Mouse (Mus musculus): Measurements from ENCODE around the gene Wdtc1. TPM values are rescaled to one million over a fixed set of nuclear protein-coding genes. Genes with fewer than 3 reads are reported as not detected.

Wdtc1 gene
- polyA plus RNA-seq, 1 experiment from 2014 or later: 24.2 TPM

GRCm38 (mm10) chr4:133390042-133390441 is 36.8 kb upstream of the Wdtc1 start:
- Histone ChIP-seq H3K4me3 (no peak overlapping the region), H3K9ac (replicated peaks) (no peak overlapping the region), H3K4me1 (peaks cover 6% of the 10 kb centered on the region), H3K4me2 (replicated peaks) (no peak overlapping the region), H3K27ac (replicated peaks) (no peak overlapping the region), H3K27me3 (no peaks in the 10 kb centered on the region), H3K9me3 (no peaks in the 10 kb centered on the region), H3K36me3 (no peaks in the 10 kb centered on the region)
- ATAC-seq (ENCODE audit: low FRiP score, low read depth): no peak
- 95% methylated on average over 2 of the region's 2 CpGs for WGBS

GRCm38 (mm10) chr4:133388781-133389552 is 35.7 kb upstream of the Wdtc1 start:
- H3K27ac ChIP-seq (replicated peaks): no peak overlapping the region
- H3K4me3 ChIP-seq: no peak overlapping the region
- no peaks in the 10 kb centered on the region for H3K27me3 ChIP-seq
- no peak overlapping the region for H3K4me2 ChIP-seq (replicated peaks)
- H3K9ac ChIP-seq (replicated peaks): no peak overlapping the region
- no peaks in the 10 kb centered on the region for H3K4me1 ChIP-seq
- 91% methylated on average over 16 of the region's 16 CpGs for WGBS
- H3K9me3 ChIP-seq: no peaks in the 10 kb centered on the region
- ATAC-seq (ENCODE audit: low FRiP score, low read depth): no peak
- no peaks in the 10 kb centered on the region for H3K36me3 ChIP-seq

GRCm38 (mm10) chr4:133387053-133387452 is 33.8 kb upstream of the Wdtc1 start:
- Histone ChIP-seq H3K4me2 (replicated peaks) (no peak overlapping the region), H3K4me3 (no peak overlapping the region), H3K9ac (replicated peaks) (no peak overlapping the region), H3K27me3 (no peaks in the 10 kb centered on the region), H3K36me3 (0 out of 2 replicates have a peak, but pooled peaks cover 3% of the 10 kb centered on the region), H3K9me3 (no peaks in the 10 kb centered on the region), H3K27ac (replicated peaks) (no peak overlapping the region), H3K4me1 (no peaks in the 10 kb centered on the region)
- ATAC-seq (ENCODE audit: low FRiP score, low read depth): no peak

- WGBS: 79% methylated on average over 7 of the region's 7 CpGs
Measured at GRCm38 (mm10) chr4:133386061-133386797, 32.9 kb upstream of the Wdtc1 start.

DNA sequence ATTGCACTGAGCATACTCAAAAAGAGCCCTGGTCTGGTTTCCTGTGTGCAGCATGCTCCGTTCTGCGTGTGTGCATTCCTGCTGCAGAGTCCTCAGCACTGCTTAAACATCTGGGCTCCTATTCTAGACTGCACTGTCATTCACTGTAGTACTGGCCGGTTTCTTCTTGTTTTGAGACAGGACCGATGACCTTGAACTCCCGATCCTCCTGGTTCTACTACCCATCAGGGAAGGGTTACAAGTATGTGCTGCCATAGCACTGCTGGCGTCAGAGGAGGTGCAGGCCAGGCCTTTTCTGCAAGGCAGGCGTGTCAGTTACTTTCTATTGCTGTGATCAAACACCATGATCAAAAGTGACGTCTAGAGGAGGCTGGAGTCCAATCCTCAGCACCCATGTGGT is 27.9 kb upstream of the Wdtc1 start:
- H3K4me1 ChIP-seq: peaks cover 32% of the 10 kb centered on the region

More at GRCm38 (mm10) chr4:133386061-133386797, 32.9 kb upstream of the Wdtc1 start:
- Histone ChIP-seq H3K4me1 (no peaks in the 10 kb centered on the region), H3K4me2 (replicated peaks) (no peak overlapping the region), H3K27me3 (no peaks in the 10 kb centered on the region), H3K27ac (replicated peaks) (no peak overlapping the region), H3K9me3 (no peaks in the 10 kb centered on the region), H3K36me3 (0 out of 2 replicates have a peak, but pooled peaks cover 3% of the 10 kb centered on the region), H3K4me3 (no peak overlapping the region), H3K9ac (replicated peaks) (no peak overlapping the region)
- ATAC-seq (ENCODE audit: low FRiP score, low read depth): no peak

DNA sequence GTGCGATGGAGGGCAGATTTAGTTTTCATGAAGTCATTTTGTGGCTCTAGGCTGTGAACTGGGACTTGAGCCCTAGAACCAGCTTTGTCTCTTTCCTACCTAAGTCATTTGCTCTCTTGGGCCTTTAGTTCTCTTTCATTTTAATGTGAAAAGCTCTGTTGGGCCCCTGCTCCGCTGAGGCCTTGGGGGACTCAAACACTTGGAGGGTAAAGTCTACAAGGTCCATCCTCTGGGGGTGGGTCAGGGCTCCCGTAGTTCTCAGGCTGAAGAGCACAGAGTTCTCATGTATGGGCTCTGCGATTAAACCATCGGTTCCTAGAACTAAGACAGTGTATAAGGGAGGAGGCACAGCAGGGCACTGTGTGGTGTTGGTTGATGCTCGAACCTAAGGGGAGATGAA is 27.3 kb upstream of the Wdtc1 start:
- WGBS: 62% methylated on average over 6 of the region's 6 CpGs
- H3K27ac ChIP-seq (replicated peaks): no peak overlapping the region
- no peaks in the 10 kb centered on the region for H3K9me3 ChIP-seq
- H3K4me3 ChIP-seq: no peak overlapping the region
- no peak for ATAC-seq (ENCODE audit: low FRiP score, low read depth)
- peaks cover 38% of the 10 kb centered on the region for H3K4me1 ChIP-seq
- H3K27me3 ChIP-seq: no peaks in the 10 kb centered on the region
- no peak overlapping the region for H3K4me2 ChIP-seq (replicated peaks)
- H3K9ac ChIP-seq (replicated peaks): no peak overlapping the region
- peaks cover 3% of the 10 kb centered on the region; the same call in 1 of the 2 replicates for H3K36me3 ChIP-seq

More for the DNA sequence above, 27.9 kb upstream of the Wdtc1 start:
- H3K4me2 ChIP-seq (replicated peaks): no peak overlapping the region
- no peaks in the 10 kb centered on the region for H3K27me3 ChIP-seq
- H3K36me3 ChIP-seq: peaks cover 3% of the 10 kb centered on the region; the same call in 1 of the 2 replicates
- H3K4me3 ChIP-seq: no peak overlapping the region
- ATAC-seq (ENCODE audit: low FRiP score, low read depth): no peak
- WGBS: 81% methylated on average over 8 of the region's 8 CpGs
- no peaks in the 10 kb centered on the region for H3K9me3 ChIP-seq
- no peak overlapping the region for H3K9ac ChIP-seq (replicated peaks)
- H3K27ac ChIP-seq (replicated peaks): no peak overlapping the region

GRCm38 (mm10) chr4:133379861-133380260 is 26.6 kb upstream of the Wdtc1 start:
- 70% methylated on average over 3 of the region's 3 CpGs for WGBS
- no peak overlapping the region for H3K9ac ChIP-seq (replicated peaks)
- no peaks in the 10 kb centered on the region for H3K27me3 ChIP-seq
- H3K4me2 ChIP-seq (replicated peaks): no peak overlapping the region
- H3K4me3 ChIP-seq: no peak overlapping the region
- no peaks in the 10 kb centered on the region for H3K9me3 ChIP-seq
- peaks cover 3% of the 10 kb centered on the region; the same call in 1 of the 2 replicates for H3K36me3 ChIP-seq
- H3K27ac ChIP-seq (replicated peaks): no peak overlapping the region
- no peak for ATAC-seq (ENCODE audit: low FRiP score, low read depth)
- peaks cover 40% of the 10 kb centered on the region for H3K4me1 ChIP-seq

DNA sequence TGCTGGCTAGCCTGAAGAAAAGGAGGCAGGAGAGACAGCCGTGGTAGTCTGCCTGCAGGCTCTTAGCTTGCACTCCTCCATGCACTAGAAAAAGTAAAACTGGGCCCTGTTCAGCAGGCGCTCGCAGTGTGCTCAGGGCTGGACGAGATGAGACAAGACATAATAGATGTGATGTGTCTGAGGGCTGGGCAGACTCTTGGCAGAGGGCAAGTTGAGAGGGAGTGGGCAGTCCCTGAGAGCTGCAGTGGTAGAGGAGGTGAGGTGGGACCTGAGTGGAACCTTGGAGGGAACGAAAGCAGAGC is 25.7 kb upstream of the Wdtc1 start:
- 38% methylated on average over 5 of the region's 5 CpGs for WGBS
- Histone ChIP-seq H3K36me3 (peaks cover 3% of the 10 kb centered on the region; the same call in 1 of the 2 replicates), H3K4me1 (peaks cover 40% of the 10 kb centered on the region), H3K4me2 (replicated peaks) (no peak overlapping the region), H3K4me3 (no peak overlapping the region), H3K27ac (replicated peaks) (peak overlapping the region; percentile 39; the same call in 1 of the 2 replicates), H3K9ac (replicated peaks) (0 out of 2 replicates have a peak overlapping the region, but pooled peaks have one; percentile 20), H3K9me3 (no peaks in the 10 kb centered on the region), H3K27me3 (no peaks in the 10 kb centered on the region)
- ATAC-seq (ENCODE audit: low FRiP score, low read depth): no peak

DNA sequence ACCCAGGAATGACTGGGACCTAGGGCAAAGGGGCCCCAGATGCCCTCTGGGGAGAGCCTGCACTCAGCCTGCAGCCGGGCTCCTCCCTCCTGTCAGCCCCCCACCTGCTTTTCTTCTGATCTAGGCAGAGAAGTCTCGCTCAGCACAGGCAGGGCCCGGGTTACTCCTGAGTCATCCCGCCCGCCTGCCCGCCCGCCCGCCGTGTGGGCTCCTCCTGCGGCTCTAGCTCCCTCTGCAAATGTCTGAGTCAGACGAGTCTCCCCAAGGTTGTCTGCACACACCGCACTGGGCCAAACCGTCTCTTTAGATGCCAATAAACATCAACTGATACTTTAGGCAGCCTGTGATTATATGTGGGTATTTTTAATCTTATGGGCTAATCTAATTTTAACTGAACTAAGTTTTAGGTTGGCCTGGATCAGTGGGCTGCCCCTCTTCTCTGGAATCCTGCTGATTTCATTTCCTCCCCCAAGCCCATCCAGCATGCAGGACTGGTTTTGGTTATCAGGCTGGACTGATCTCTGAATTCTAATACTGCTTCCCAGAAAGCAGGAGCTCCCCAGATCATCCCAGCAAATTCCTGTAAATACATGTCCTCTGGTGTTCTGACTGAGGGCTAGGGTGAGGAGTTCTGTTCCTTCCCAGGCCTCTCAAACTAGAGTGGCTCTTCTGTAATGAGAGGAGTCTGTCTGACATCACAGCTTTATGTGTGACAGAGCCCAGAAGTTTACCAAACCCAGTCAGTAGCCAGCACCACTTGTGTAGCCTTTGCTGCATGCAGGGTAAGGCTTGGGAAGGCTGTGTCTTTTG is 25.2 kb upstream of the Wdtc1 start:
- ATAC-seq (ENCODE audit: low FRiP score, low read depth): no peak
- no peaks in the 10 kb centered on the region for H3K27me3 ChIP-seq
- H3K4me2 ChIP-seq (replicated peaks): 0 out of 2 replicates have a peak overlapping the region, but pooled peaks have one; percentile 16
- WGBS: 8% methylated on average over 13 of the region's 13 CpGs
- H3K4me3 ChIP-seq: no peak overlapping the region
- peaks cover 3% of the 10 kb centered on the region; the same call in 1 of the 2 replicates for H3K36me3 ChIP-seq
- 0 out of 2 replicates have a peak overlapping the region, but pooled peaks have one; percentile 21 for H3K9ac ChIP-seq (replicated peaks)
- no peaks in the 10 kb centered on the region for H3K9me3 ChIP-seq
- H3K4me1 ChIP-seq: peaks cover 44% of the 10 kb centered on the region
- H3K27ac ChIP-seq (replicated peaks): peak overlapping the region; percentile 39; the same call in 1 of the 2 replicates

DNA sequence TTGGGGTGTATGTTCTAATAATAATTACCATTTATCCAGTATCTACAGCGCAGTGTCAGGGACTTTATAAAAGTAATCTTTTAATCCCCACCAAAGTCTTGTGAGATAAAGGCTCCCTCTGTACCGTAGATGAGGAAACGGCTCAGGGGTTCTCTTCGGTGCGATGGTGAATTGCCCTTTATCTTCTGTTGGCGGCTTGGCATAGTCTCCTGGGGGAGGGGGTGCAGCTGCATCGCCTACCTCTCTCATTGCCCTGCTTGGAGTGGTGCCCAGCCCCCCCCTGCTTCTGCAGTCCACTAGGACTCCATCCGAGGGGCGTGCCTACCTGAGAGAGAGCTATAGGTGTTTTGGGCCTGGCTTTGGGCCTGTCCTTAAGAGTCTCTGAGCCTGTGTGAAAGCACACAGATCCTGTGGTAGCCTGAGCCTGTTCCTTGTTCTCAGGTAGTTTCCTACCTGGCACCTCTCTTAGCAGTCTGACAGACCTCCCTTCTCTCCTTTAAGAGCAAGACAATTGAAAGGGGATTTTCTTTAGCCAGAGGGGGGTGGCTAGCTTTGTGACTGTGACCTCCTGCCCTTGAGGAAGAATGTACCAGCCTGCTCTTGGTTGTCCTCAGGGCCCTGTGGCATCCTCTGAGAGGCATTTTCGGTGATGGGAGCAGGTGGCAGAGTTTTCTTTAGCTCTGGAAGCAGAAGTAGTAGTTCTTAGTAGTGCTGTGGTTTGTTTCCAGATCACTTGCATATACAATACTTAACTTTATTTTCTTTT is 22.7 kb upstream of the Wdtc1 start:
- H3K36me3 ChIP-seq: no peaks in the 10 kb centered on the region; the same call in 1 of the 2 replicates
- no peak overlapping the region for H3K4me2 ChIP-seq (replicated peaks)
- no peaks in the 10 kb centered on the region for H3K9me3 ChIP-seq
- H3K27me3 ChIP-seq: no peaks in the 10 kb centered on the region
- peaks cover 68% of the 10 kb centered on the region for H3K4me1 ChIP-seq
- WGBS: 57% methylated on average over 10 of the region's 10 CpGs
- H3K27ac ChIP-seq (replicated peaks): no peak overlapping the region
- no peak overlapping the region for H3K4me3 ChIP-seq
- ATAC-seq (ENCODE audit: low FRiP score, low read depth): no peak
- H3K9ac ChIP-seq (replicated peaks): no peak overlapping the region

DNA sequence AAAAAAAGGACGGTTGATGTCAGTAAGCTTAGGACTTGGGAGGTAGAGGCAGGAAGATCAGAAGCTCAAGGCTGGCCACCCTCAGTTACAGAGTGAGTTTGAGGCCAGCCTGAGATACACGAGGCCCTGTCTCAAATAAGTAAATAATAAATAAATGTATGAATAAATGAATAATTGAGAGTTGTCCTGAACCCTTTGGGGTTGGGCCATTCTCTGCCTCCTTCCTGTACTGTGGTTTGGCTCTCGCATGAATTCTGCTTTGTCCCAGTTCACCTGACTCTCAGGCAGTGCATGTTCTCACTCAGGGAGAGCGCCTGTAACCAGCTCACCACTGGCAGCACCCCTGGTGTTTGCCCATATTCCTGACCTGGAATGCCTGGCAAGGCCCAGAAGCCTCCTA is 20.7 kb upstream of the Wdtc1 start:
- H3K27ac ChIP-seq (replicated peaks): no peak overlapping the region
- H3K27me3 ChIP-seq: no peaks in the 10 kb centered on the region
- no peak for ATAC-seq (ENCODE audit: low FRiP score, low read depth)
- H3K4me1 ChIP-seq: peaks cover 64% of the 10 kb centered on the region
- no peak overlapping the region for H3K9ac ChIP-seq (replicated peaks)
- no peaks in the 10 kb centered on the region; the same call in 1 of the 2 replicates for H3K36me3 ChIP-seq
- 81% methylated on average over 4 of the region's 4 CpGs for WGBS
- H3K9me3 ChIP-seq: no peaks in the 10 kb centered on the region
- H3K4me2 ChIP-seq (replicated peaks): no peak overlapping the region
- H3K4me3 ChIP-seq: no peak overlapping the region
